Mouse (Mus musculus) liver, embryonic 13.5 days (tissue): Measurements from ENCODE around the gene Spata20. TPM values are rescaled to one million over a fixed set of nuclear protein-coding genes. Genes with fewer than 3 reads are reported as not detected.

Experiments
- ATAC-seq: fragments of 200-750 bp; cut with Nextera tagmentation; 2 replicates; pipeline ENCODE4 v1.8.0; 2017; ENCODE audit warnings: low read depth, mild to moderate bottlenecking, moderate number of reproducible peaks, moderate library complexity
- DNase-seq: peaks from one replicate; pipeline ENCODE4 v3.0.0; 2022
- H3K27ac ChIP-seq: fragments of 300-500 bp; sonication (generic); 2 replicates; pipeline ENCODE4 v1.5.1; 2015; ENCODE audit warnings: moderate library complexity, mild to moderate bottlenecking, inconsistent platforms
- H3K27me3 ChIP-seq: fragments of 300-500 bp; sonication (generic); 2 replicates; pipeline ENCODE4 v1.6.1; 2015; ENCODE audit warnings: mild to moderate bottlenecking, inconsistent platforms
- H3K36me3 ChIP-seq: fragments of 300-500 bp; sonication (generic); 2 replicates; pipeline ENCODE4 v1.6.1; 2015; ENCODE audit warnings: mild to moderate bottlenecking, inconsistent platforms
- H3K4me1 ChIP-seq: fragments of 300-500 bp; sonication (generic); replicated peaks from 2 replicates; pipeline ENCODE4 v1.6.1; 2015; ENCODE audit warnings: inconsistent platforms
- H3K4me2 ChIP-seq: fragments of 300-500 bp; sonication (generic); 2 replicates; pipeline ENCODE4 v1.6.1; 2015; ENCODE audit warnings: inconsistent platforms, mild to moderate bottlenecking, moderate library complexity
- H3K4me3 ChIP-seq: fragments of 300-500 bp; sonication (generic); replicated peaks from 2 replicates; pipeline ENCODE4 v1.5.1; 2015; ENCODE audit warnings: mild to moderate bottlenecking, inconsistent platforms
- H3K9ac ChIP-seq: fragments of 300-500 bp; sonication (generic); 2 replicates; pipeline ENCODE4 v1.6.1; 2015; ENCODE audit warnings: mild to moderate bottlenecking, inconsistent platforms
- H3K9me3 ChIP-seq: fragments of 300-500 bp; sonication (generic); replicated peaks from 2 replicates; pipeline ENCODE4 v1.6.1; 2016; ENCODE audit warnings: inconsistent platforms
- WGBS: fragments of 180-500 bp; shearing (Covaris S2); methylation state at CpG from one replicate; pipeline ENCODE4 v1.1.7; 2015; ENCODE audit not compliant: insufficient replicate concordance; 5-methylcytosine and 5-hydroxymethylcytosine counted together
- polyA plus RNA-seq: library from polyadenylated mRNA; unstranded; fragments of >200 nt; fragmentation: Nextera tagmentation; extraction: Ambion mirVana; gene quantifications from 2 replicates; pipeline ENCODE4 v1.2.1, GENCODE M21; 2015

Gene Spata20
- polyA plus RNA-seq, 1 experiment from 2014 or later: not detected

DNA sequence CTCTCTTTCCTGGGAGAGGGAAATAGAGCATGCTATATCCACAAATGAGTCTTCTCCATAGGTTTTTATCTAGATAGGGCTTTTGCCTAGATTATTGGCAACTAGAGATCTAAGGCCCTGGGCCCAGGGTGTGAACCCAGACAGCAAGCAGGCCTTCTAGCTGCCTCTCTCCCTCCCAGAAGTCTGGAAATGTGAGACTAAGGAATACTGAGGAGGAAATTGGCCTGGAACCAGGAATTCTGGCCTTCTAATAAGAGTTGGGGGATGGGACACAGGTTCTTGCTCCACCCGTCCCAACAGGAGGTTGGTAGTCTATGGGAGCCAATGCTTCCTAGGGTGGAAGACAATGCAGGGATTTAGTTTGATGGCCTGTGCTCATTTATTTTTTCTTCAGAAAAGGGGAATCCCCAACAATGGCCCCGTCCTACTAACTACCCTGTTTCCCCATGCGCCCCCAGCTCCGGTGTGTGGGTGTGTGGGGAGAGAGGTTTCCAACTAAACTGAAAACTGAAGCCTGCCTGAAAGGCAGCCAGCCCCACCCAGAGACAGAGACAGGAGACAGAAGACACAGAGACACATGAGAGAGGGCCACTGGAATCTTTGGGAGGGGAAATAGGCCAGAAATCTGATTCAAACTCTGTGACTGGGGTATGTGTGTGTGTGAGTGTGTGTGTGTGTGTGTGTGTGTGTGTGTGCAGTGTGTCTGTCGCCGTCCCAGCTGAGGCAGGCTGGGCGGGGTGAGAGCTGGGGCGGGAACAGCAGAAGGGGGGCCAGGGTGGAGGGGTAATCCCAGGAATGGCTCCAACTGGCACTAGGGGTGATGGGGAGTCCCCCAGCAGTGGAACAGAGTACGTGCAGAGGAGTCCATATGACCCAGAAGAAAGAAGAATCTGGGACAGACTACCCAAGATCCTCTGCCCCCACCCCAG lies 16.6 kb downstream of the Spata20 start:
- no peak overlapping the region for H3K9ac ChIP-seq
- WGBS: 35% methylated on average over 9 of the region's 9 CpGs
- H3K4me3 ChIP-seq: no peak overlapping the region
- no peak for DNase-seq
- H3K9me3 ChIP-seq: no peaks in the 10 kb centered on the region
- H3K4me1 ChIP-seq: peaks cover 27% of the 10 kb centered on the region
- no peak for ATAC-seq
- no peaks in the 10 kb centered on the region for H3K36me3 ChIP-seq
- H3K27ac ChIP-seq: no peak overlapping the region
- peaks cover 70% of the 10 kb centered on the region for H3K27me3 ChIP-seq
- H3K4me2 ChIP-seq: no peak overlapping the region

GRCm38 (mm10) chr11:94468582-94469064 lies 17.4 kb downstream of the Spata20 start:
- Histone ChIP-seq H3K27ac (no peak overlapping the region), H3K27me3 (peaks cover 65% of the 10 kb centered on the region), H3K4me1 (peaks cover 26% of the 10 kb centered on the region), H3K9me3 (no peaks in the 10 kb centered on the region), H3K36me3 (no peaks in the 10 kb centered on the region), H3K4me2 (no peak overlapping the region), H3K9ac (no peak overlapping the region), H3K4me3 (no peak overlapping the region)
- DNase-seq: no peak
- no peak for ATAC-seq
- WGBS: 31% methylated on average over 4 of the region's 4 CpGs

DNA sequence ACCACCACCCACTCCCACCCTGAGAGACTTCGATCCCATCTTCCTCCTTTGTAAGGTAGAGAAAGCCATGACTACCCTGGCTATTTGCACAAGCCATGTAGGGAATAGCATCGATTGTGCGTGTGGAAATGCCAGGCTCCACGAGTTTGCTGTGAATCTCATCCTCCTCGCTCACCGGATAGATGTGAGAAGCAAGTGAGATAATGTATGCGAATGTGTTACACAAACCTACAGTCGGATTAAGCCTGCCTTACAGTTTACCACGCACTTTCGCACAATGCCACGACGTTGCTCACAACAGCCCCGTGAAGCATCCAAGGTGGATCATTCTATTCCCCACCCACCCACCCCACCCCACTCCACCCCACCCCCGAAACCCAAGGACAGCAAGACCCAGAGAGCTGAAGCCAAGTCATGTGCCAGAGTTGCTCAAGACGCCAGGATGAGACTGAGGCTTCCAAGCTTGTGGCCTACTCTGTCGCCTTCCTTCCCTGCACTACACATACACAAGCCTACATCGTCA lies 19.6 kb downstream of the Spata20 start:
- no peaks in the 10 kb centered on the region for H3K36me3 ChIP-seq
- no peak for DNase-seq
- no peak overlapping the region for H3K9ac ChIP-seq
- no peak for ATAC-seq
- peaks cover 14% of the 10 kb centered on the region; the same call in 1 of the 2 replicates for H3K4me1 ChIP-seq
- no peak overlapping the region for H3K27ac ChIP-seq
- 72% methylated on average over 17 of the region's 17 CpGs for WGBS
- H3K9me3 ChIP-seq: no peaks in the 10 kb centered on the region
- H3K4me2 ChIP-seq: no peak overlapping the region
- no peak overlapping the region for H3K4me3 ChIP-seq
- H3K27me3 ChIP-seq: peaks cover 48% of the 10 kb centered on the region

- H3K9me3 ChIP-seq: no peaks in the 10 kb centered on the region
- no peaks in the 10 kb centered on the region for H3K36me3 ChIP-seq
- H3K4me1 ChIP-seq: peaks cover 14% of the 10 kb centered on the region; the same call in 1 of the 2 replicates
- no peak; the same call in 1 of the 2 replicates for ATAC-seq
- H3K27ac ChIP-seq: no peak overlapping the region
- no peak for DNase-seq
- H3K4me2 ChIP-seq: no peak overlapping the region
- H3K4me3 ChIP-seq: no peak overlapping the region
- no peak overlapping the region for H3K9ac ChIP-seq
- H3K27me3 ChIP-seq: peaks cover 27% of the 10 kb centered on the region
- 35% methylated on average over 2 of the region's 2 CpGs for WGBS
These were observed 21.8 kb downstream of the Spata20 start for GRCm38 (mm10) chr11:94464170-94464569.

- no peak overlapping the region for H3K27ac ChIP-seq
- no peak overlapping the region for H3K4me2 ChIP-seq
- no peak overlapping the region for H3K4me3 ChIP-seq
- 80% methylated on average over 11 of the region's 11 CpGs for WGBS
- H3K36me3 ChIP-seq: no peaks in the 10 kb centered on the region
- peaks cover 17% of the 10 kb centered on the region for H3K27me3 ChIP-seq
- no peak for ATAC-seq
- DNase-seq: no peak
- no peaks in the 10 kb centered on the region for H3K9me3 ChIP-seq
- peaks cover 25% of the 10 kb centered on the region for H3K4me1 ChIP-seq
- H3K9ac ChIP-seq: no peak overlapping the region
These were observed 24.1 kb downstream of the Spata20 start for GRCm38 (mm10) chr11:94461856-94462255.

- H3K36me3 ChIP-seq: no peaks in the 10 kb centered on the region
- no peak for DNase-seq
- WGBS: 77% methylated on average over 15 of the region's 15 CpGs
- H3K27me3 ChIP-seq: peaks cover 19% of the 10 kb centered on the region
- 0 out of 2 replicates have a peak overlapping the region, but pooled peaks have one; percentile 46 for H3K4me3 ChIP-seq
- ATAC-seq: no peak
- H3K4me2 ChIP-seq: peak overlapping the region; percentile 69
- no peaks in the 10 kb centered on the region for H3K9me3 ChIP-seq
- peak overlapping the region; percentile 86 for H3K27ac ChIP-seq
- peak overlapping the region; percentile 34; the same call in 1 of the 2 replicates for H3K9ac ChIP-seq
- peaks cover 40% of the 10 kb centered on the region for H3K4me1 ChIP-seq
These were observed 29.0 kb downstream of the Spata20 start for GRCm38 (mm10) chr11:94457001-94457400.

DNA sequence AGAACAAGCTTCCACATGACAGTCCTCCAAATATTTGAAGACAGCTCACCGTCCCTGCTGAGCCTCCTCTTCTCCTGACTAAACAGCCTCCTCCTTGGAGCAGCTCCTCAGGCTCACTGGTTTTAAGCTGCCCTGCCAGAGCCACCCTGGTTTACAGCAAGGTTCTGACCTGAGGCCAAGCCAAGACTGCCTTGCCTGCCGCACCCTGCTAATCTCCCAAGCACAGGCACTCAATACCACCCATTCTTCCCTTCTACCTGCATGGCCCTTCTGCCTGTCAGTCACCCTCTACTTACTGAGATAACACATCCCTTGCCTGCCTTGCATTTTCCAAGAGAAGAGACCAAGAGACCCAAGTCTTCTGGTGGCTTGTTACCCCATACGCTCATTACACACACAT lies 29.6 kb downstream of the Spata20 start:
- peaks cover 45% of the 10 kb centered on the region for H3K4me1 ChIP-seq
- 37% methylated on average over 3 of the region's 3 CpGs for WGBS
- peak overlapping the region; percentile 62 for H3K9ac ChIP-seq
- DNase-seq (peak; percentile 72), ATAC-seq (peak; percentile 99)
- H3K27ac ChIP-seq: peak overlapping the region; percentile 86
- peak overlapping the region; percentile 69 for H3K4me2 ChIP-seq
- H3K27me3 ChIP-seq: peaks cover 19% of the 10 kb centered on the region
- no peaks in the 10 kb centered on the region for H3K9me3 ChIP-seq
- peak overlapping the region; percentile 46 for H3K4me3 ChIP-seq
- H3K36me3 ChIP-seq: no peaks in the 10 kb centered on the region

DNA sequence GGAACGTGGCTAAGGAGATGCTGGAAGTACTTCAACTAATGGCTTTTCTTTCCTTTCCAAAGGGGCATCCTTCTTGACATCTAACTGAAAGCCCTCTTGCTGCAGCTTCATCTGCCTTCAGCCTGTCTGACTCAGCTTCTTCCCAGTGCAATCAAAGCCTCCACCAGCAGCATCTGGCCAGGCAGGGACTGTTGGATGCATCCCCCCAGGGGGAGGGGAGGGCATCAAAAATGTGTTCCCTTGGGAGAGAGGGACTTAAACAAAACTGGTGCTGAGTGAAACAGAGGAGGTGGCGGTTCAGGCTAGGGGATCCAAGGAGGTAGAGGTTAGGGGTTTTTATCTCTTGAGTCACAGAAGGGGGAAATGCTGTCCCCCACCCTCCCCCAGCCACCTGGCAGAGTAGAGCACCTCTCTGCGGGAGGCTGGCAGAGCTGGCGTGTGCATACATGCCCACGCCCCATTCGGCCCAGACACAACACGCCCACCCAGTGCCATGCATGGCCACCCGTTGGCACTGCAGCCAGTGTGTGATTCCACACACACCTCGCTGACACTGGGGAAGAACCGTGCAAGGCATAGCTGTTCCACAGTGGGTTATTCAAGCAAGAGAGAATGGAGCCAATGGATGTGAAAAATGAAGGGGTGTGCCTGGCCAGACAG lies 30.7 kb downstream of the Spata20 start:
- no peaks in the 10 kb centered on the region for H3K9me3 ChIP-seq
- peak overlapping the region; percentile 46 for H3K4me3 ChIP-seq
- 42% methylated on average over 10 of the region's 10 CpGs for WGBS
- peak overlapping the region; percentile 86 for H3K27ac ChIP-seq
- no peak for DNase-seq
- peaks cover 53% of the 10 kb centered on the region for H3K4me1 ChIP-seq
- ATAC-seq: peak; percentile 44
- H3K4me2 ChIP-seq: peak overlapping the region; percentile 69
- peak overlapping the region; percentile 62 for H3K9ac ChIP-seq
- H3K27me3 ChIP-seq: peaks cover 22% of the 10 kb centered on the region
- no peaks in the 10 kb centered on the region for H3K36me3 ChIP-seq

DNA sequence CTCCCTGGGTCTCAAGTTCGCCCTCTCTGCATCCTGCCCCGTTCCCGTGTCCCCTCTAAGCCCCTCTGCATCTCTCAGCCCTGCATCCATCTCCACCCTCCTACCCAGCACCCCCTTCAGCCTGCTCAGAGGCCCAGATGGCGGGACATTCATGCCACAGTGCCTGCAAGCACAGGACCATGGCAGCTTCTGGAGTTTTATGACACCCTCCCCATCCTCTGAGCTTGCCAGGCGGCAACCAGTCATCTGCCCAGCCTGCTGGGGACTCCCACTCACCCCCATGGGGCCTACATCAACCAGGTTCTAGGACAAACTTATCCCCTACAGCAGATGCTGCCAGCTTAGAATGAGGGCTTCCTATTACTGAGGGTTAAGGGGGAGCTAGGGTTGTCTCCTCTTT lies 31.2 kb downstream of the Spata20 start:
- DNase-seq: no peak
- H3K27me3 ChIP-seq: peaks cover 24% of the 10 kb centered on the region
- peak overlapping the region; percentile 86; the same call in 1 of the 2 replicates for H3K27ac ChIP-seq
- no peak for ATAC-seq
- no peaks in the 10 kb centered on the region for H3K9me3 ChIP-seq
- peaks cover 54% of the 10 kb centered on the region for H3K4me1 ChIP-seq
- H3K36me3 ChIP-seq: no peaks in the 10 kb centered on the region
- peak overlapping the region; percentile 62 for H3K9ac ChIP-seq
- WGBS: 59% methylated on average over 5 of the region's 5 CpGs
- H3K4me3 ChIP-seq: peak overlapping the region; percentile 46
- H3K4me2 ChIP-seq: peak overlapping the region; percentile 69

GRCm38 (mm10) chr11:94451091-94451773 lies 34.7 kb downstream of the Spata20 start:
- no peaks in the 10 kb centered on the region for H3K9me3 ChIP-seq
- no peak overlapping the region for H3K27ac ChIP-seq
- 60% methylated on average over 12 of the region's 12 CpGs for WGBS
- H3K36me3 ChIP-seq: no peaks in the 10 kb centered on the region
- peaks cover 41% of the 10 kb centered on the region for H3K4me1 ChIP-seq
- DNase-seq (no peak), ATAC-seq (no peak)
- no peak overlapping the region for H3K4me3 ChIP-seq
- H3K9ac ChIP-seq: no peak overlapping the region
- no peak overlapping the region for H3K4me2 ChIP-seq
- peaks cover 27% of the 10 kb centered on the region for H3K27me3 ChIP-seq

DNA sequence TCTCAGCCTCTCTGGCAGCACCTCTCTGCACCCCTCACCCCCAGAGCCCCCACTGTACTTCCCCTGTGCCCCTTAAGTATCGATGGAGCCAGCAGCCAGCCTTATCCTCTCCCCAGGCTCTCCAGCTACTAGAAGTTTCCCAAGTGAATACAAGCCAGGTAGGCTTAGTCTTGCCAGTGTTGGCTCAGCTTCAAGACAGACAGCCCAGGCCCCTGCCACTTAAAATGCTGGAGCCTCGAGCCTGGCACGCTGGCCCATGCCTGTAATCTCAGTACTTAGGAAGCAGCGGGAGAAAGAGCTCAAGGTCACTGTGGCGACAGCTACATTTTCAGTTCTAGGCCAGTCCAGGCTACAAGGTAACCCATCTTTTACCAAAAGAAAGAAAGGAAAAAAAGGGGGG lies 36.1 kb downstream of the Spata20 start:
- DNase-seq (no peak), ATAC-seq (no peak)
- WGBS: 51% methylated on average over 5 of the region's 5 CpGs
- Histone ChIP-seq H3K4me1 (peaks cover 28% of the 10 kb centered on the region), H3K9ac (no peak overlapping the region), H3K36me3 (no peaks in the 10 kb centered on the region), H3K27ac (no peak overlapping the region), H3K4me2 (no peak overlapping the region), H3K4me3 (no peak overlapping the region), H3K9me3 (no peaks in the 10 kb centered on the region), H3K27me3 (peaks cover 32% of the 10 kb centered on the region)
